Mouse (Mus musculus) urinary bladder, postnatal 14 days (tissue): ENCODE data around the gene Ikzf1.

Source experiments
- DNase-seq: peaks from one replicate; pipeline ENCODE4 v3.0.0; 2021; ENCODE audit warnings: low spot score

Ikzf1 gene

GRCm38 (mm10) chr11:11684930-11685852, at the start of gene Ikzf1:
Gene Ikzf1 (plus strand): TSS chr11:11685003.
- DNase-seq = no peak

- DNase-seq = no peak
Measured at GRCm38 (mm10) chr11:11644303-11644702, 40.5 kb upstream of the Ikzf1 start.

- DNase-seq = no peak
Measured at GRCm38 (mm10) chr11:11656388-11656787, 28.4 kb upstream of the Ikzf1 start.

- DNase-seq = no peak
Measured at GRCm38 (mm10) chr11:11656995-11657530, 27.7 kb upstream of the Ikzf1 start.

GRCm38 (mm10) chr11:11657634-11658033, 27.2 kb upstream of the Ikzf1 start:
- DNase-seq = no peak

GRCm38 (mm10) chr11:11658834-11659233, 26.0 kb upstream of the Ikzf1 start:
- DNase-seq = no peak

- DNase-seq = no peak
Measured at GRCm38 (mm10) chr11:11660651-11661050, 24.2 kb upstream of the Ikzf1 start.

- DNase-seq = no peak
Measured at GRCm38 (mm10) chr11:11667254-11667921, 17.4 kb upstream of the Ikzf1 start.

GRCm38 (mm10) chr11:11667922-11668290, 16.9 kb upstream of the Ikzf1 start:
- no peak for DNase-seq

GRCm38 (mm10) chr11:11672974-11673373, 11.8 kb upstream of the Ikzf1 start:
- no peak for DNase-seq

GRCm38 (mm10) chr11:11675063-11675462, 9.7 kb upstream of the Ikzf1 start:
- no peak for DNase-seq

- no peak for DNase-seq
Measured at GRCm38 (mm10) chr11:11676068-11676741, 8.6 kb upstream of the Ikzf1 start.

GRCm38 (mm10) chr11:11677165-11677564, 7.6 kb upstream of the Ikzf1 start:
- DNase-seq = no peak

- no peak for DNase-seq
Measured at GRCm38 (mm10) chr11:11678972-11679371, 5.8 kb upstream of the Ikzf1 start.

GRCm38 (mm10) chr11:11684056-11684929, 510 bp upstream of the Ikzf1 start:
- no peak for DNase-seq

GRCm38 (mm10) chr11:11685853-11686395, 1.1 kb downstream of the Ikzf1 start:
- DNase-seq = peak; percentile 45

GRCm38 (mm10) chr11:11686569-11687051, 1.8 kb downstream of the Ikzf1 start:
- no peak for DNase-seq

GRCm38 (mm10) chr11:11687551-11688185, 2.9 kb downstream of the Ikzf1 start:
- no peak for DNase-seq

GRCm38 (mm10) chr11:11688766-11689330, 4.0 kb downstream of the Ikzf1 start:
- no peak for DNase-seq

- no peak for DNase-seq
Measured at GRCm38 (mm10) chr11:11689701-11690058, 4.9 kb downstream of the Ikzf1 start.
